Mouse (Mus musculus): ENCODE results near the gene Lce1h. TPM values are rescaled to one million over a fixed set of nuclear protein-coding genes. Genes with fewer than 3 reads are reported as not detected.

Lce1h gene
- total RNA-seq (2021) = not detected
- long read RNA-seq, experiment 1 = 0 reads
- long read RNA-seq, experiment 2 = 0 reads

GRCm38 (mm10) chr3:92764965-92765364, at the start of gene Lce1h:
Lce1h (minus strand) TSS chr3:92765065.
- no peak for DNase-seq (ENCODE audit: low spot score in 2 of 2)
- no peak within 1 kb of the TSS for H3K27ac ChIP-seq
- no peak within 1 kb of the TSS for H3K4me3 ChIP-seq
- no peak for TF ChIP-seq CTCF (conservative IDR thresholded peaks at IDR 0.05)

DNA sequence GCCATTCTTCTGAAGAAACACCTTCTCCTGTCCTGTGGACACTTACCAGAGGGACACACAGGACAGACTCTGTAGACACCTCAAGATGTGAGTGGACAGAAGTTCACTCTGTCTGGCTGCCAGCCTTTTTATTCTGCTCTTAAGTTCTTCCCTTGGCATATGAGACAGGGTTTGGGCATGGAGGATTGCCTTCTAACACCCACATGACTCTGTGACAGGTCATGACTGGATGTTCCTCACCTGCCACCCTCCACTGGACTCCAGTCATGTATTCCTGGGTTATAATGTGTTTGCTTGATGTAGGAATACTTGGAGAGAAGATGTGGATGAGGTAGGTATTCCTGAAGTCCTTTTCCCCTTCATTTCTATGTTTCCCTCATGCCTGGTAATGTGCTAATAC, 42.9 kb upstream of the Lce1h start, which contains the start of gene Lce1k:
Gene Lce1k, minus strand, starts transcription at position 101 of the 400 bp plus-strand sequence.
- no peak for DNase-seq (ENCODE audit: low spot score in 2 of 2)
- no peak for TF ChIP-seq CTCF (conservative IDR thresholded peaks at IDR 0.05)
- no peak within 1 kb of the TSS for H3K27ac ChIP-seq
- H3K4me3 ChIP-seq = no peak within 1 kb of the TSS

DNA sequence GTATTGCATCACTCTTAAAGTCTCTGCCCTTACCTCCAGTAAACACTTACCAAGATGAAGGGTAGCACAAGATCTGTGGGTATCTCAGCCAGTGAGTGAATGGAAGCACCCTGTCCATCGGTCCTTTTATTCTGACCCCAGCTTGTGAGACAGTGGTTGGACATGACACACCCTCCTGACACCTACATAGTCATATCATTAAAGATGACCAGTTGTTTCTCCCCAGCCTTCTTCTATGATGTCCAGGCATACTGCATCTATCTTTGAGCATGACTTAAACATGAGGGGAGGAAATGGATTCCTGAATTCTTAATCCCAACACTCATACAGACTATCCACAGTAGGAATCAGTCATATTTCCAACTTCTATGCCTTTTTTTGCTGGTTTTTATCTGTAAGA, 25.5 kb upstream of the Lce1h start, which contains the start of gene Lce1j:
Gene Lce1j, minus strand, starts transcription at position 101 of the 400 bp plus-strand sequence.
- TF ChIP-seq CTCF (conservative IDR thresholded peaks at IDR 0.05) = no peak
- Histone ChIP-seq H3K27ac (no peak within 1 kb of the TSS), H3K4me3 (no peak within 1 kb of the TSS)
- no peak for DNase-seq (ENCODE audit: low spot score in 2 of 2)

GRCm38 (mm10) chr3:92778799-92779198, 13.9 kb upstream of the Lce1h start, which contains the start of gene Lce1i:
Lce1i (minus strand) TSS chr3:92778899.
- TF ChIP-seq CTCF (conservative IDR thresholded peaks at IDR 0.05) = no peak
- Histone ChIP-seq H3K27ac (no peak within 1 kb of the TSS), H3K4me3 (no peak within 1 kb of the TSS)
- no peak for DNase-seq (ENCODE audit: low spot score in 2 of 2)

DNA sequence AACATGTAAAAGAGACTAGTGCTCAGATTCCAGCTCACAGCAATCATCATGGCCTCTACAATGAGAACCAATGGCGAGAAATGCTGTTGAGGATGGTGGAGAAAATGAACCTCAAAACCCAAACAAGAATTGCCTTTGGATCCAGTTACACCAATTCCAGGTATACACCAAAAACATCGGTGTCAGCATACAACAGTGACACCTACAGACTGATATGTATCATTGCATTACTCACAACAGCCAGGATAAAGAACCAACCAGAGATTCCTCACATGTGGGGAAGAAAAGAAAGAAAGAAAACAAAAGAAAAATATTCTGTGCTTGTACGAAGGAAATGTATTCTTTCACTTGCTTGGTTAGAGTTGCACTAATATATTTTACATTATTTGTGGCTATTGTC, 6.7 kb upstream of the Lce1h start:
- TF ChIP-seq CTCF (conservative IDR thresholded peaks at IDR 0.05) = peak; percentile 67
- DNase-seq (ENCODE audit: low spot score in 2 of 2) = no peak
- H3K4me3 ChIP-seq = no peak overlapping the region
- H3K27ac ChIP-seq = no peak overlapping the region

GRCm38 (mm10) chr3:92753197-92753596, 11.7 kb downstream of the Lce1h start:
- no peak overlapping the region for H3K4me3 ChIP-seq
- no peak for DNase-seq (ENCODE audit: low spot score in 2 of 2)
- peak; percentile 54 for TF ChIP-seq CTCF (conservative IDR thresholded peaks at IDR 0.05)
- H3K27ac ChIP-seq = no peak overlapping the region

GRCm38 (mm10) chr3:92752238-92752637, 12.6 kb downstream of the Lce1h start, which contains the start of gene Lce1g:
Lce1g (minus strand) TSS chr3:92752338.
- DNase-seq (ENCODE audit: low spot score in 2 of 2) = no peak
- H3K27ac ChIP-seq = no peak within 1 kb of the TSS
- TF ChIP-seq CTCF (conservative IDR thresholded peaks at IDR 0.05) = no peak
- no peak within 1 kb of the TSS for H3K4me3 ChIP-seq

GRCm38 (mm10) chr3:92738996-92739395, 25.9 kb downstream of the Lce1h start, which contains the start of gene Gm38119:
Gm38119 (minus strand) TSS chr3:92739096.
- Histone ChIP-seq H3K4me3 (no peak within 1 kb of the TSS), H3K27ac (no peak within 1 kb of the TSS)
- TF ChIP-seq CTCF (conservative IDR thresholded peaks at IDR 0.05) = no peak
- DNase-seq (ENCODE audit: low spot score in 2 of 2) = no peak

DNA sequence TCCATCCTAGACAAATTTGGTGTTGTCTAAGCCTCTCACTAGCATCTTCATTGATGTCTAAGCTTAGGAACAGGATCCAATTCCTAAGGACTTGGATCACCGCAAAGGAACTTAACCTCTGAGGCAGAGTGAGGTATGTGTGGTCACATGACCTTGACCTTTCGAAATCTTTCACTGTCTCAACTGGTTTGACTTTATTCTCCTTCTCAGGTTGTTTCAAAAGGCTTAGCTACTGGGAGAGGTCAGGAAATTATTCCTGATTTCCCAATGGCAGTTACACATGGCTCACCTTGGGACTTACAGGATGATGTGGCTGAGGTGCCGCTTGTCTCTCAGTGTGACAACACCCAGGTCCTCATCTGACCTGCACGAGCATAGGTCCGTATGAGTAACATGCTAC, 42.2 kb downstream of the Lce1h start:
- TF ChIP-seq CTCF (conservative IDR thresholded peaks at IDR 0.05) = no peak
- no peak overlapping the region for H3K4me3 ChIP-seq
- no peak for DNase-seq (ENCODE audit: low spot score in 2 of 2)
- H3K27ac ChIP-seq = no peak overlapping the region

DNA sequence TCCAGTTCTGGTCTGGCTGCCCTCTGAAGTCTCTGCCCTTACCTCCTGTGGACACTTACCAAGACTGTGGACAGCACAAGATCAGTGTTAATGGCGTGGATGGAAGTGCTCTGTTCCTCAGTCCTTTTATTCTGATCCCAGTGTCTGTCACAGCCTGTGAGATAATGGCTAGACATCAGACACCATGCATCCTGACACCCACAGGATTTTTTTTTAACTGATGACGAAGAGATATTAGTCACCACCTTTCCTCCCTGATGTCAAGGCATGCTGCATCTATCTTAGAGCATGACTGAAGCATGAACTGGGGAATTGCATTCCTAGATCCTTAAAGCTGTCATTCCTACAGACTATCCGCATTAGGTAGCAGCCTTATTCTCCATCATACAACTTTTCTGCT, 44.6 kb downstream of the Lce1h start, which contains the start of gene Lce1f:
Gene Lce1f, minus strand, starts transcription at position 101 of the 400 bp plus-strand sequence.
- Histone ChIP-seq H3K4me3 (no peak within 1 kb of the TSS), H3K27ac (no peak within 1 kb of the TSS)
- TF ChIP-seq CTCF (conservative IDR thresholded peaks at IDR 0.05) = no peak
- DNase-seq (ENCODE audit: low spot score in 2 of 2) = no peak

- no peak overlapping the region for H3K4me3 ChIP-seq
- peak; percentile 28; the same call in 1 of the 2 replicates for TF ChIP-seq CTCF (conservative IDR thresholded peaks at IDR 0.05)
- no peak overlapping the region for H3K27ac ChIP-seq
- no peak for DNase-seq (ENCODE audit: low spot score in 2 of 2)
These were observed 49.7 kb downstream of the Lce1h start for GRCm38 (mm10) chr3:92715122-92715521.

Other genes with a start within 250 kb of the Lce1h start
- gene 2310046K23Rik, start 230.6 kb downstream of the Lce1h start, total RNA-seq (2021) = not detected
- not detected for gene Ivl, start 191.3 kb downstream of the Lce1h start, total RNA-seq (2021)
- gene Smcp, start 176.1 kb downstream of the Lce1h start, total RNA-seq (2021) = not detected
- gene 2210017I01Rik, start 157.6 kb downstream of the Lce1h start, total RNA-seq (2021) = not detected
- gene Lce6a, start 143.4 kb downstream of the Lce1h start, total RNA-seq (2021) = not detected
- gene Lce1a1, start 116.8 kb downstream of the Lce1h start, total RNA-seq (2021) = not detected
- not detected for gene Lce1b, start 108.1 kb downstream of the Lce1h start, total RNA-seq (2021)
- not detected for gene Lce1a2, start 94.8 kb downstream of the Lce1h start, total RNA-seq (2021)
- gene Lce1c, start 85.8 kb downstream of the Lce1h start, total RNA-seq (2021) = not detected
- gene Lce1d, start 77.9 kb downstream of the Lce1h start, total RNA-seq (2021) = not detected
- not detected for gene Lce1e, start 56.0 kb downstream of the Lce1h start, total RNA-seq (2021)
- not detected for gene Lce1f, start 44.7 kb downstream of the Lce1h start, total RNA-seq (2021)
- gene Gm38119, start 26.0 kb downstream of the Lce1h start, total RNA-seq (2021) = not detected
- gene Lce1g, start 12.7 kb downstream of the Lce1h start, total RNA-seq (2021) = not detected
- not detected for gene Lce1i, start 13.8 kb upstream of the Lce1h start, total RNA-seq (2021)
- gene Lce1j, start 25.4 kb upstream of the Lce1h start, total RNA-seq (2021) = not detected
- gene Lce1k, start 42.8 kb upstream of the Lce1h start, total RNA-seq (2021) = not detected
- not detected for gene Kprp, start 62.2 kb upstream of the Lce1h start, total RNA-seq (2021)
- not detected for gene Lce1l, start 86.2 kb upstream of the Lce1h start, total RNA-seq (2021)
- not detected for gene 2310050C09Rik, start 105.2 kb upstream of the Lce1h start, total RNA-seq (2021)
- gene Lce3a, start 161.2 kb upstream of the Lce1h start, total RNA-seq (2021) = not detected
- gene Lce3b, start 167.9 kb upstream of the Lce1h start, total RNA-seq (2021) = not detected
- gene Lce3c, start 179.4 kb upstream of the Lce1h start, total RNA-seq (2021) = not detected
- not detected for gene Lce3d, start 192.3 kb upstream of the Lce1h start, total RNA-seq (2021)
- gene Lce3e, start 202.0 kb upstream of the Lce1h start, total RNA-seq (2021) = not detected
- not detected for gene Lce3f, start 227.2 kb upstream of the Lce1h start, total RNA-seq (2021)